Mouse (Mus musculus) bone marrow, adult 2 months (tissue): ENCODE results near the gene Abcg1.

ENCODE experiments used
- CTCF ChIP-seq: fragments of 200-500 bp; IDR thresholded peaks from 2 replicates; pipeline ENCODE4 v1.5.1; 2011; ENCODE audit warnings: low read length, control low read depth; ENCODE audit not compliant: control insufficient read depth, insufficient read depth
- POLR2A ChIP-seq: fragments of 200-500 bp; IDR thresholded peaks from 2 replicates; pipeline ENCODE4 v1.6.1; 2011; ENCODE audit warnings: low read depth, mild to moderate bottlenecking, control low read depth, low read length, borderline replicate concordance; ENCODE audit not compliant: control insufficient read depth

DNA sequence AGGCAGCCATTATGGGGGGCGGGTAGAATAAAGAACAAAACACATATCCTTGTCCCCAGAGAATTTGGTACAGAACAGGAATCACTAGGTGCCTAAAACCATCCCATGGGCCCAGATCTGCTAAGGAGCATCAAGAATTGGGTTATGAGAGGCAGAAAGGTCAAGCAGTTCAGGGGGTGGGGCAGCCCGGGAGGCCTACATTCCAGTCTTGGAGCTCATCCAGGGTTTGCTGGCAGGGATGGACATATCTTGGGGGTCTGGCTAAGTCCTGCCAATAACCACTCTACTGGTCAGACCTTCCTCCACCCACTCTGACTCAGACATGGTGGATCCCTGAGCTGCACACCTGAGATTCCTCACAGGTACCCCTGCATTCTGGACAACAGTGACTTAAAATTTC is 37.4 kb upstream of the Abcg1 start:
- TF ChIP-seq CTCF (no peak), POLR2A (no peak)
